Mouse (Mus musculus) left cerebral cortex, postnatal 25 days (tissue): ENCODE measurements around the gene Sox1. TPM values are rescaled to one million over a fixed set of nuclear protein-coding genes. Genes with fewer than 3 reads are reported as not detected.

ENCODE experiments used
- DNase-seq, 2 experiments: peaks; one replicate each; pipeline ENCODE4 v3.0.0; 2022; ENCODE audit warnings: low spot score in 2 of 2, mixed read lengths in 1 of 2
- intact Hi-C: fragments of 180-260 bp; cut with DNase I; formaldehyde crosslinking; loops from one replicate; pipeline ENCODE4 v1.15.1; 2025
- total RNA-seq, 2 experiments: library from RNA; stranded (reverse); gene quantifications; 2 replicates each; pipeline ENCODE4 v1.2.3; 2021

The Sox1 gene
- total RNA-seq, 2 experiments from 2014 or later: 7.3 to 11.6 TPM

DNA sequence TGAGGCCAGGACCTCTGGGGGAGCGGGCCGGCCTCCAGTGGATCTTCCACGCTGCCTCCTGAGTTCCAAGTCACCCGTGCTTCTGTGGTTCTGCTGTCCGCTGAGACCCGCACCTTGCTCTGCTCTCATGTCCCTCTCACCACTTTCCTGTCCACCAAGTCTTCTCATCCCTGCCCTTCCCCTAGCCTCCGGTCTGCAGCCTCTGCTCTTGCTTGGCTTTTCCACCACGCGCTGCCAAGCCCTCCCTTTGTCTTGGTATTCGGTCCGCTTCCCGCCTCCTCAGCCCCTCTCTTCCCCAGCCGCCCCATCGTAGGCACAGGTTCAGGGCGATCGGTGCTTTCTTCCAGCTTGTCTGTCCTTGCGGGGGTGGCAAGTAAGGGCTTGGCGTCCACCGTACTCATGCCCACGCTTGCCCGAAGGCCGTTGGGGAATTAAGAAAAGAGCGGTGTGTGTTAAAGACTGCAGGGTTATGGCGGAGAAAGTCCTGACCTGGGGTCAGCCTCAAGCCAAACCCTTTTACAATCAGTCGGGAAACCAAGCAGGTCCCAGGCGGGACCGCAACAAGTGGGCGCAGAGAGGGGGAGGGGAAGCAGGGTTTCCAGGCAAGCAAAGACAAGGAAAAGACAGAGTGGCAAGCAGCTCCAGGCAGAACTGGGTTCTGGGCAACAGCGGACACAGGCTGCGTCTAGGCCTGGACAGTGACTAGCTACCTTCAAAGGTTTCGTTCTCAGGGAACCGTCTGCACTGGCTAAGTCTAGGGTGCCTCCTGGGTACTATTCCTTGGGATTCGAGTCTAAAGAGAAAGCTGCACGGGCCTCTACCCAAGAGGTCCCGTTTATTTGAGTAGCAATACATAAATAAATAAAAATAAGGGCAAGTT is 6.5 kb downstream of the Sox1 start:
- intact Hi-C loops: loop anchor here (2.0 to 5.0 kb wide), 2 partner anchors 29 to 76 kb away; no protein-coding TSS in a partner anchor
- no peak for DNase-seq

DNA sequence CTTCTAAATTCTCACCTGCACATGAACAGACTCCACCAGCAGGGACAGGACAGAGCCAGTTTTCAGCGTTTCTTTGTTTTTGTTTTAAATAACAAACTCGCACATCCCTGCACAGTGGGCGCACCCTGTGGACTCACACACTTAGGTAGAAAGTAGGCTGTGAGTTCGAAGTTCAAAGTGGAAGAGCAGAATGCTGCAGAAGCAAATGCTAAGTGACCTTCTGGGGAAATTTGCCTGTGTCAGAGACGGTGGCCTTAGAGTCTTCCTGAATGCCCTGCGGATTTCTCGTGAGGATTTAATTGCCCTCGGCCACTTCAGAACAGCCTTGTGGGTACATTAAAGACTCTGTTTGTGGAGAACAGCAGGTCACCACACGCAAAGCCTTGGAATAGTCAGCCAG is 7.6 kb downstream of the Sox1 start:
- intact Hi-C loops: loop anchor here (5.0 kb wide), 1 partner anchor 75 kb away; no protein-coding TSS in a partner anchor

DNA sequence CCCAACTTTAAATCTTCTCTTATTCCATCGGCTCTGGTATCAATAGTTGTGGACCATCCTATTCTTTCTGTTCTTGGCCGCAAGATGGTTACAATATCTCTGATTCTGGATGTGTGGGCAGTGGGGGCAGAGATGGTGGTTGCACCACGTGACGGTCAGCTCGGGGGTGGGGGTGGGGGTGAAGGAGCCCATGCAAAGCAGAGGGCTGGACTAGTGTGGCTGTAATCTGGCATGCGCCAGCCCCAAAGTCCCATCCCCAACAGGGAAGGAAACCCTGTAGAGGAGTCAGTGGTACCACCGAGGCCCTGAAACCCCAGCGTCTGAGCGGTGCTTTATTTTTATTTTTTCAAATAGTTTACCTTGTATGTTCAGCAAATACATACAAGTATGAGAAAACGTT is 12.9 kb downstream of the Sox1 start:
- intact Hi-C loops: no loop called here
- no peak for DNase-seq

More for the DNA sequence above, 7.6 kb downstream of the Sox1 start:
- DNase-seq: no peak

DNA sequence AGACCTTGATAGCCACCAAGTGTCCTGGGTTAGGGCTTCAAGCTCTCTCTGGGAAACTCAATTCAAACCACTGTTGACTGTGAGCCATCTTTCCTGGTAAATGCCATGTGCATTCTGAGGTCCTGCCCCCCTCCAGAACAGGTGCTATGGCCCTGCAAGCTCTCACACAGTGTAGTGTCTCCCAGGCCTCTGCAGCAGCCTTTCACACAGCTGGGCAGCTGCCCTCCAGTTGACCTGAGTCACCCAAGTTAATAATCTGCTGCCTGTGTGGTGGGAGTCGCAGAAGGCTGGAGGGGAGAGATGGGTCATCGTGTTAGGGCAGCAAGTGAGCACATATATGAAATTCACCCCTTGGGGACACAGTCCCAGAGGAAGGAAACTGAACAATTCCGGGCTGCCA is 14.9 kb downstream of the Sox1 start:
- intact Hi-C loops: no loop called here
- no peak for DNase-seq

DNA sequence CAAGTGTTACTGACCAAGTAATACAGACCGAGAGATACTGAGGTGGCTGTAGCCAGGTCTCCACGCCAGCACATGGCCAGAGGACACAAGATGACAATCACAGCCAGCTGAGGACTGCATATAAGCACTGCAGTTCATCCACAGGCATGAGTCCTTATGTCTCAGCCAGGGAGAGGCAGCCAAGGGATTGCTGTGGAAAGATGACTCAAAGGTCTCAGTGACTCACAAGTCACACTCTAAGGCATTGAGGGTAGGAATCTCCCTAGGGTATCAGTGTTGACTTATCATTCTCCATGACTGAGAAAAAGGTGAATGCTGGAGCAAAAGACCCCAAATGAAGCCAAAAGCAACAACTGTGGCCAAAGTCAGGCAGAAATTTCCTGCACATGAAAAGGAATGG is 22.0 kb downstream of the Sox1 start:
- no peak for DNase-seq
- intact Hi-C loops: no loop called here

DNA sequence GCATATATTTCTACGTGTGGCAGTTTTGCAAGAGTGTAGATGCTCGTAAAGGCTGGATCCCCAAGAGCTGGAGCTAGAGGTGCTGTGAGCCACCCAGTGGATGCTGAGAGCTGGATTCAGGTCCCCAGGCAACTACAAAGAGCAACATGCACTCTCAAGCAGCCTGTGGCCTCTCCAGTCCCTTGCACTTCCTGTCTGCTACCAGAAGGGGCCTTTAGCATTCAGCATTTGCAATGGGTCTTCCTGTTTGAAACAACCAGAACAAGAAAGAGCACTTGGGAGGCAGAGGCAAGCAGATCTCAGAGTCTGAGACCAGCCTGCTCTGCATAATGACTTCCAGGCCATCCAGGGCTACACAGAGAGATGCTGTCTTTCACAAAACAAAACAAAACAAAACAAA is 25.4 kb downstream of the Sox1 start:
- intact Hi-C loops: no loop called here

DNA sequence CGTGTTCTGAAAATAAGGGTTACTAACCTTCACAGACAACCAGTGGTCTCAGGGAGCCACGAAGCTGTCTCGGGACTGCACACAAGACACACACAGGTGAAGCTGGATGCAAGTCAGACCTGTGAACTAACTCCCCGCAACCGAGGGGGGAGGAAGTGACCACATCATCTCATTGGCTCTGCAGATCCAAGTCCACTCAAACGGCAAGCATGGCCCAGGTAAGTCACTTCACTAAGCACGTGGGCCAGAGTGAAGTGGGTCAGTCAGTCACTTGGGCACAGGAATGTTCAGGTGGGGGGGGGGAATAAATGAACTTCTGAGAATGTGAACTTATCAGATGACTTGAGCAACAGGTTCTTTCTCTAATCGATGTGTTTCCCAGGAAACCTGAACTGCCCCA is 30.8 kb downstream of the Sox1 start:
- intact Hi-C loops: no loop called here
- DNase-seq: no peak

More for the DNA sequence above, 25.4 kb downstream of the Sox1 start:
- DNase-seq: no peak

DNA sequence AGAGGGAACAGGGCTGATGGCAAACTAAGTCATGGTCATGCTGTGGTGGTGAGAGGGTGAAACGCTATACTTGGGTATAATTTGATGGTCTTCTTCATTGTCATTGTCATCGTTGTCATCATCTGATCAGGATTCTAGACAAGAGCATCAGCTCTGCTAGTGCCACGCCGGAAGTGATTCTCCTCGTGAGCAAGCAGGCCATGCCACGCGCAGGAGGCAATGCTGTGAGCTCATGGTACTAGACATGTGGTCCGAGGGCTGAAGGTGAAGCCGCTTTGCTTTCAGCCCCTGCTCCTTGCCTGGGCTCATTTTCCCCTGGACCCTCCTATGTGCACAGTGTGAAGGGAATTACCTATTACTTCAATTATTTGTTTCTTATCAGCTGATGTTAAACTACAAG is 32.3 kb downstream of the Sox1 start:
- no peak for DNase-seq
- intact Hi-C loops: no loop called here

DNA sequence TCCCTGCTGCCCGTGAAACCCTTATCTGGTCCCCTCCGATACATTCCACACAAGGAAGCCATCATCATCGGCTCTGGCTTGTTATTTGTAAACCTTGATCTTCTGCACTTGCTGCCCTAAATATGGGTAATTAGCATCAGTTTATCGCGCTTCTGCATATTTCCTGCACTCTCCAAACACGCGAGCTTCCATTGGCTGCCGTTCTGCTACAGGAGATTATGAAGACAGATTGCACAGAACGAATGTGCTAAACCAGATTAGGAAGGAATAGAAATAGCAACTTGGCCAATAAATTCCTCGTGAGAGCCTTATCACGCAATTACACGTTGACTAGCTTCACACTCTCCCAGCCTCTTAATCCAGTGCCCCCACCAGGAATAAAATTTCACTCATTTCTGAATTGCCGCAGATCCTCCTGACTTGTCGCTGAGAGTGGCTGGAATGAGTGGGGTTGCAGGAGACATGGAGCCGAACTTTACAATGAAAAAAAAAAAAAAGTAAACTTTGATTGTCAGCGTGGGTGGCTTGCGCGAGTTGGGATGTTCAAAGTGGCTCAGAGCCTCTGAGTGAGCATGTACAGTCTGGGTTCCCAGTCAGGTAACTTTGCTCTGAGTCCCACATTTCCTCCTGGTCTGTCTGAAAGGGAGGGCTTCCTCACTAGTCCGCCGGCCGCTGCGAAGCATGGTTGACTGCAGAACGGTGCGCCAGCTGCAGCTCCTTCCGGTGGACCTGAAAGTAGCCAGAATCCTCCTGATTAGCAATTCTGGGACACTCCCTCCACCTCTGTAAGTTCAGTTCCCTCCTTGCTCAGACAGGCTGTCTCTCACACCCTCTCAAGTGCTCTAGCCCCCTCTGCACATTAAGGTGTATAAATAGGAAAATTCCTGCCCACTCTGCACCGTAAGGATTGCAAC is 33.0 kb downstream of the Sox1 start:
- DNase-seq: no peak
- intact Hi-C loops: no loop called here

DNA sequence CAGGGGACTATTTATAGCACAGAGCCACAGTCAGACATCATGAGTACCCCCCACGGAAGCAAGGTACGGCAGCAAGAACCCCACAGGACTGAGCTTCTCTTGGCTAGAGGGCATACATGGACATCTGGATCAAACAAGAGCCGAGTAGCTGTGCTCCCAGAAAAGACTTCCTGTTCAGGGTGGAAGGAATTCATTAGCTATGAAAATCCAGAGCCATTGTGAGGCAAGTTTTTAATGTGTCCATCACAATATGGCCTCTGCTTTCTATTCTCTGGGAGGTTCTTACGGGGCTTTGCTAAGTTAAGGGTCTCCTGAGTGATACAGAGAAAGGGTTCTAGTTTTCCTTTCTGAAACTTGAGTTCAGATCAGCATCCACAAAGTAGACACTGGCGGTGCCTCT is 33.8 kb downstream of the Sox1 start:
- no peak for DNase-seq
- intact Hi-C loops: no loop called here

DNA sequence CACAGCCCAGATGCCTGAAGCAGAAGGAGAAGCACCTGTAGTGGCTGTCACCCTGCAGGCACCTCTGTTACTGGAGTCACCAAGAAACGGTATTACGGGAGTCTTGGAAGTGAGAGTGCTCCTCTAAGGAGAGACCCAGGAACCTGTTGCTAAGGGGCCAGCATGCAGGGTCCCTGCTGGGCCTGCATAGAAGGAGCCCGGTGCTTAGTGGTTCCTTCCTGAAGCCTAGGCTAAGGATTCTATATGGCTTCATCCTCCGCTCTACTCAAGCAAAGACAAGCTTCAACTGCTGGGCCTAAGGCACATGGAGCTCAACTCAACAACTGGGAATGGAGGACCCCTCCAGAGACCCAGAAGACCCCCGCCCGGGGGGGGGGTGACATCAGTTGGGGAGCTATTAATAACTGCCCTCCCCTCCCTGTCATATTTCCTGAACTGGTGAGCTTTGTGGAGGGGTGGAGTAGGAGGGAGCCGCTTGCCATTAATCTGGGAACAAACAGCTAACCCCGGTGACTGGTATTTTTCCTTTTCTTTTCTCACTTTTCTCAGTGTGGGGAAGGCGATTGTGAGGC is 34.6 kb downstream of the Sox1 start:
- intact Hi-C loops: loop anchor here (2.0 kb wide), 1 partner anchor 29 kb away; no protein-coding TSS in a partner anchor
- no peak for DNase-seq

DNA sequence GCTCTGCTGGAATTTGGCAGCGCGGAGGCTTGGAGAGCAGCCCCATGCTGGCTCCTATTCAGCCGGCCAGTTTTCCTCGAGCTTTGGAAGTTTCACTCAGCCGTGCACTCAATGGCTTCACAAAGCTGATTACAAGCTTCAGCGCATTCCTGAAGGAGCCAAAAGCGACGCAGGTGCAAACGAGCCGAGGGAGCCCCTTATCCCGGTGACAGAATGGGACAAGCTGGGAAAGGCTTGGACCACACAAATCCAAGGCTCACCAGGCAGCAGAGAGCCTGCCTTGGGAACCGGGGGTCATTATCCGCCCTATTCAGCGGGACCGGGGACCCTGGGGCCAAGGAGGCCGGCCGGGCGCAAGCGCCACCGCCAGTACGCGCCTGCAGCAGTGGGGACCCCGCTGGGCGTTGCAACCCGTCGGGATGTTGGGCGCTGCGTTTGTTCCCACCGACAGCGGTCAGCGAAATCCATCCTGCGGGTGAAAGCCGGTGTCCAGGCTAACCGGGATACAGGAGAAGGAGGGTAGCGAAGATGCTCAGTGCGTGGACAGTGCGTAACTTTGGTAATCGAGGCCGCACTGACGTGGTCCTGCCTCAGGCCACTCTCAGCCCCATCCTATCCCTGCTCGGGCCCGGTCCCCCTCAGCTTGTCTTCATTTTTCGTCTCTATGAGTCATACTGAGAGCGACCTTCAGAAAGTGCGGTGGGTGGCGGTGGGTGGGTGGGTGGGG is 35.2 kb downstream of the Sox1 start:
- intact Hi-C loops: loop anchor here (2.0 kb wide), 1 partner anchor 30 kb away; no protein-coding TSS in a partner anchor
- DNase-seq: peak in 1 of 2 experiments; percentile 62

DNA sequence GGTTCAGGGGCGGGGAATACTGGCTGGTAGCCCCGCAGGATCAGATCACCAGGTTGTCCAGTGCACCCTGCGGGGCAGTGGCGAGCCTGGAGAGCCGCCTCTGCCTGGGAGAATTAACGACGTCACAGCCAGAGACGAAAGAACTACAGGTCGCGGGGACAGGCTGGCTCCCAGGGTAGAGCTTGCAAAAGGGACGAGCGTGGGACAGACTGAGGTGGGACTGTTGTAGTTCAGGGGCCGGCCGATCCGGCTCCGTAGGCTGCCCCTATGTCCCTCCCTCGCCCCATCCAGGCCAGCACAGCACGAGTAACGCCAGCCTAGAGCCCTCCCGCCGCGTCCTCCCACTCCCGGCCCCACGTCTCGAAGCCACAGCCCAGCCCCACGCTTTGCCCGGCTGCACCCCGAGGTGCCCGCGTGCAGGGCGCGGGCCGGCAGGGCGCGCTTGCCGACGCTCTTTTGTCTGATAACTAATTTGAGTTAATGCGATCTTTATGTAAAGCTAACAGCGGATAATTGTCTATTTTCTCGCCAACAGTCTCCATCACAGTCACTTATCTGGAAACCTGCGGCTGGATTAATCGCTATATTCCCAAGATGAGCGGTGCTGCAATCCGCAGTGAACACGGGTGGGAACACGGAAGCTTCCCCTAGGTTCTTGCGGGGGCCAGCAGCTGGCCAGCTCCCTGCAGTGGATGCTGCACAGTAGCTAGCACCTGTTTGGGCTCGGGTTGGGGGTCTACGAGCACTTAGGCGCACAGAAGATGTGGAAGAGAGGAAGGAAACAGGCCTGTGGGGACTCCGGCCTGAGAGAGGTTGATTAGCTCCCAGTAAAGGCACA is 36.0 kb downstream of the Sox1 start:
- intact Hi-C loops: loop anchor here (2.0 kb wide), 1 partner anchor 30 kb away; no protein-coding TSS in a partner anchor
- DNase-seq: no peak

DNA sequence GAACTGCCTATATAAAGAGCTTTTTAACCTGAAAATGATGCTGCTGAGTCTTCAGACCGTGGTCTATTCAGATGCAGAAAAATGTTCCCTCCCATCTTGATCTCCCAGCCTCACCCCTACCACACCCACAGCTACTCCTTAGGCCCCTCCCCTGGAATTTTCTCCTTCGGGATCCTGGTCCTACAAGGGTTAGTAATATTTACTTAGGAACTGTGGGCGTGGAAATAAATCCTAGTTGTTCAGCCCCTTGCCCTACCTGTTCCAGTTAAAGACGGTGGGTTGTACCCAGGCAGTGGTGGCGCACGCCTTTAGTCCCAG is 36.6 kb downstream of the Sox1 start:
- intact Hi-C loops: loop anchor here (2.0 kb wide), 1 partner anchor 31 kb away; no protein-coding TSS in a partner anchor
- no peak for DNase-seq

DNA sequence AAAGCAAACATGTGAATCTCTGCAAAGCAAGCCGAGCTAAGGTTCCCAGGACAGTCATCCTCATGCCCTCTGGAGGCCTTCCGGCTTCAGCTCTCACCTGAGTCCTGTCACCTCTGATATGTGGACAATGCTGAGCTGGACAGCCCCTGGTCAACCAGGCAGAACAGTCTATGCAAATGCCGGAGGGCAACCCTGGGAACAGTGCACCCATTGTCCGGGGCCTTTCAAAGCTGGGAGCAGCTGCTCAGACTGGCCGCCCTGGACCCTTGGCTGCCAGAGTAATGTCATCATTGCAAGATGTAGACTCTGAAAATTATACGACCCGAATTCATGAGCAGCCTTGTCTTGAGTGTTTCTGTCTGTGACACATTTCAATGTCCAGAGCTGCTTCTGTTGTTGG is 37.5 kb downstream of the Sox1 start:
- peak in 1 of 2 experiments; percentile 10 for DNase-seq
- intact Hi-C loops: no loop called here

DNA sequence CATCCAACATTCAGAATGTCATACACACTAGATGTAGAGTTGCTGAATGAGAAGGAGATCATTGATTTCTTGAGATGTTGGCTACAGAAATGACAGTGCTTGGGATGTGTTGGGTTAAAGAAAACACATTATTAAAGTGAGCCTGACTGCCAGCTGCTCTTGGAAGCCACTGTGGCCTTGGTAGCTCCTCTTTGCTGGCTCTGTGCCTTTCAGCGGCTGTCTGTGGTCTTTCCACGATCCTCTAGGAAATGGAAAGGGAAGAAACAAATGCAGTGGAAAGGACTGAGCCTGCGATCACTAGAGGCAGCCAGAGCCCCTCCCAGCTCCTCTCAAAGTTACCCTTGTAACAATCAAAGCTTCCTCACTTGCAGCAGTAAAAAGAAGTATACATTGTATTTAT is 39.7 kb downstream of the Sox1 start:
- no peak for DNase-seq
- intact Hi-C loops: loop anchor here (1.0 kb wide), 1 partner anchor 12 kb away; no protein-coding TSS in a partner anchor

DNA sequence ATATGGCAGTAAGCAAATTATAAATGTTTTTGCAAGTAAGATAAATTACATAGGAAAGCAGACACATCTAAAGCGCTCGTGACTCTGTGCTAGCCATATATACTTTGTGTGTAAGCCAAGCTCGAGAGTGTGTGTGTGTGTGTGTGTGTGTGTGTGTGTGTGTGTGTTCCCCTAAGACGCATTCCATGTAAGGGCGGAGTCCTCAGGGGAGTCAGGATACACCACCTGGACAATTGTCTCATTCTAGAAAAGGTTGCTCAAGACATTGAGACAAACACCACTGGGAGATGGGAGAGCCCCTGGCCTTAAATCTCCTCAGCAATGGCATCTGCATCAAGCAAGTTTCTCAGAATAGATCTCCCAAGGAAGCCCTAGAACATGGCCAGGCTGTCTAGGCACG is 42.9 kb downstream of the Sox1 start:
- no peak for DNase-seq
- intact Hi-C loops: no loop called here

DNA sequence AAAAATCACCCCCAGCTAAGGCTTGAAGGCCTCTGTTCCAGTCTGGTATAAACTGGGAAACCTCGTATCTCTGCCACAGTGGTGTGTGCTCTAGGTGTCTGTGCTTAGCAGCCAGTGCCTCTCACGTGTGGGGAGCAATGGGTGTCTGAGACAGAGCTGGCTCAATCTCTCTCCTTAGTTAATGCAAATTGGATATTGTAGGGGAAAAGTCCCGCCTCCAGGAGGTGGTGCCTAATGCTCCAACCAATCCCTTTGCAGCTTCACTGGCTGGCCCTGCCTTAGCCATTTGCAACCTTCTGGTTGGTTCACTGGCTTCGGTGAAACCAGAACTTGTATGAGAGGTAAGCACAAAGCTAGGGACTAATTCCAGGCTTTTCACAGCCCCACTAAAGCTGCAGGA is 43.9 kb downstream of the Sox1 start:
- intact Hi-C loops: no loop called here
- DNase-seq: no peak

DNA sequence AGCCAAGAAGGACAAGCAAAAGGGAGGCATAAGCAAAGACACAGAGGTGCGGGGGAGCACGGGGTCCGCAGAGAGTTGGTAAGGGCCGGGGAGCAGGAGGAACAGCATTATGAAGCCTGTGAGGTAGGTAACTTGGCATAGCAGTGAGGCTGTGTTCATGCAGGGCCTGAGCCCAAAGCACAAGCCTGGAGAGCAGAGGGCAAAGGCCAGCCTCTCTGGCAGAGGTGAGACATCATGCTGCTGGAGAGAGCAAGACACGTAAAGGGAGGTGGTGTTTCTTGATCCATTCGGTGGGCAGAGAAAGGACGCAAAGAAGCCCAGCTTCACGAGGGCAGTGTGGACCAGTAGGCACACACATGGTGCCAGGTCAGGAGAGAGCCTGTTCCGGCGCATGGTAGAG is 44.8 kb downstream of the Sox1 start:
- no peak for DNase-seq
- intact Hi-C loops: no loop called here
